Mouse (Mus musculus) heart, embryonic 13.5 days (tissue): ENCODE results near the gene Fgd1. TPM values are rescaled to one million over a fixed set of nuclear protein-coding genes. Genes with fewer than 3 reads are reported as not detected.

Source experiments
- ATAC-seq: fragments of 200-750 bp; cut with Nextera tagmentation; 2 replicates; pipeline ENCODE4 v1.8.0; 2017; ENCODE audit warnings: moderate TSS enrichment; ENCODE audit not compliant: insufficient number of reproducible peaks, low FRiP score, low TSS enrichment; ENCODE audit errors: extremely low read depth
- H3K27ac ChIP-seq: fragments of 300-500 bp; sonication (generic); replicated peaks from 2 replicates; pipeline ENCODE4 v1.5.1; 2015; ENCODE audit warnings: moderate library complexity, mild to moderate bottlenecking, inconsistent platforms
- H3K27me3 ChIP-seq: fragments of 300-500 bp; sonication (generic); replicated peaks from 2 replicates; pipeline ENCODE4 v1.6.1; 2015; ENCODE audit warnings: mild to moderate bottlenecking, inconsistent platforms
- H3K36me3 ChIP-seq: fragments of 300-500 bp; sonication (generic); 2 replicates; pipeline ENCODE4 v1.6.1; 2015; ENCODE audit warnings: mild to moderate bottlenecking, inconsistent platforms
- H3K4me1 ChIP-seq: fragments of 300-500 bp; sonication (generic); 2 replicates; pipeline ENCODE4 v1.6.1; 2015; ENCODE audit warnings: inconsistent platforms
- H3K4me2 ChIP-seq: fragments of 300-500 bp; sonication (generic); 2 replicates; pipeline ENCODE4 v1.6.1; 2015; ENCODE audit warnings: inconsistent platforms, mild to moderate bottlenecking, moderate library complexity
- H3K4me3 ChIP-seq: fragments of 300-500 bp; sonication (generic); 2 replicates; pipeline ENCODE4 v1.5.1; 2015; ENCODE audit warnings: moderate library complexity, mild to moderate bottlenecking, inconsistent platforms
- H3K9ac ChIP-seq: fragments of 300-500 bp; sonication (generic); 2 replicates; pipeline ENCODE4 v1.6.1; 2015; ENCODE audit warnings: inconsistent platforms, mild to moderate bottlenecking, moderate library complexity
- H3K9me3 ChIP-seq: fragments of 300-500 bp; sonication (generic); 2 replicates; pipeline ENCODE4 v1.6.1; 2016; ENCODE audit warnings: inconsistent platforms
- WGBS: fragments of 180-500 bp; shearing (Covaris S2); methylation state at CpG from one replicate; pipeline ENCODE4 v1.1.7; 2015; ENCODE audit warnings: mixed read lengths; 5-methylcytosine and 5-hydroxymethylcytosine counted together
- polyA plus RNA-seq: library from polyadenylated mRNA; unstranded; fragments of >200 nt; fragmentation: Nextera tagmentation; extraction: Ambion mirVana; gene quantifications from 2 replicates; pipeline ENCODE4 v1.2.1, GENCODE M21; 2015

The Fgd1 gene
- polyA plus RNA-seq, 1 experiment from 2014 or later: 6.9 TPM

DNA sequence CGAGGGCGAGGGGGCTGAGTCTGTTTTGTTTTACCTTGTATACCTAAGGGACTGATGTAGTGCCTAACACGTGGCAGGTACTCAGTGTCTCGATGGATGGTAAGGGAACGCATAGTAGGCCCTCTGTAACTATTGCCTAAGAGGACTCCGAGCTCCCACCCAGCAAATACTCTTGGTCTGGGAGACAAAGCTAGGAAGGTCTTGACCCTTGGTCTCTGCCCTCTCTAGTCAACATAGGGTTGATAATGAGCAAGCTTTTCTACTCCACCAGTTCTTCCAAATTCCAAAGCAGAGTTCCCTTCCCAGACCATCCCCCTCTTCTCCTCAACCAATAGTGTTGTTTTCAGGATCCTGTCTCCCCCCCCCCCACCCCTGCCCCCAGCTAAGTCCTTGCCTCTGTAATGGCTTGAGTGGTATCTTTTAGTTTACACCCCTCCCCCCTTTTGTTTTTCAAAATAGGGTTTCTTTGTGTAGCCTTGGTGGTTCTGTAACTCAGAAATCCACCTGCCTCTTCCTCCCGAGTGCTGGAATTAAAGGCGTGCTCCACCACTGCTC is 3.8 kb downstream of the Fgd1 start:
- H3K27me3 ChIP-seq: no peaks in the 10 kb centered on the region
- H3K4me1 ChIP-seq: peaks cover 41% of the 10 kb centered on the region
- peak overlapping the region; percentile 76 for H3K4me2 ChIP-seq
- no peak overlapping the region for H3K27ac ChIP-seq
- 64% methylated on average over 8 of the region's 8 CpGs for WGBS
- H3K4me3 ChIP-seq: no peak overlapping the region
- H3K36me3 ChIP-seq: no peaks in the 10 kb centered on the region
- no peak for ATAC-seq
- no peak overlapping the region for H3K9ac ChIP-seq
- no peaks in the 10 kb centered on the region for H3K9me3 ChIP-seq

DNA sequence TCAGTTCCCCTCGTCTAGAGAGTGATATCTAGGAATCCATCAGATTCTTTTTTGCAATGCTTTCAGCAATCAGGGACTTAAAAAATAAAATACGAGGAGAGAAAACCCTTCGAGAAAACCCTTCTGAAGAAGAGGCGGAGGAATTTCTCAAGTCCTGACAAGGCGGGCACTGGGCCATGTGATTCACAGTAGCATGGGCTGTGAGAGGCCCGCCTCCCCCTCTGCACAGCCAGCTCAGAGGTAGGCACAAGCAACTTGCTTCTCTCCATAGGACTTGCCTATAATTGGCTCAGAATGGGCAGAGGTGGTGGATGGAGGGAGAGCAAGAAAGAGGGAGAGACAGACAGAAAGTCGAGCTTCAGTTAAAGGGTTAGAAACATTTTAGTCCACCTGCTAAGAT is 4.4 kb downstream of the Fgd1 start:
- H3K27me3 ChIP-seq: no peaks in the 10 kb centered on the region
- WGBS: 62% methylated on average over 7 of the region's 7 CpGs
- H3K9me3 ChIP-seq: no peaks in the 10 kb centered on the region
- H3K36me3 ChIP-seq: no peaks in the 10 kb centered on the region
- H3K4me2 ChIP-seq: no peak overlapping the region
- no peak overlapping the region for H3K9ac ChIP-seq
- H3K4me1 ChIP-seq: peaks cover 47% of the 10 kb centered on the region
- H3K4me3 ChIP-seq: no peak overlapping the region
- no peak overlapping the region for H3K27ac ChIP-seq
- ATAC-seq: no peak

DNA sequence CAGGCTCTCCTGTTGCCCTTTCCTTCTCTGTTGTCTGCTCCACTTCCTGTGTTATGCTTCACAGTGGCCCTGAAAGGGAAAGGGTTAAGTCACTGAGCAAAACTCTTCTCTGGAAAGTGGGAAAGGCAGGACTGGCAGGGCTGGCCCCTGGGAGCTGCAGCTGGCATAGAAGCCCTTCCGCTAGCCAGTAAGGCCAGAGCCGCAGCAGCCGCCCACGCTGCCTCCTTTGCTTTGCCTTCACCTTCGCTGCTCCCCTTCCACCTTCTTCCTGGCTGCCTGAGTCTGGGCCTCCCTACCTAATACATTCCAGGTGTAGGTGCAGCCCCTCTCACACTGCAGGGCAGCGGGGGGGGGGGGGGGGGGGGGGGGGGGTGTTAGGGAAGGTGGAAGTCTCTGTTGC is 8.5 kb downstream of the Fgd1 start:
- Histone ChIP-seq H3K4me3 (no peak overlapping the region), H3K27me3 (0 out of 2 replicates have a peak, but pooled peaks cover 3% of the 10 kb centered on the region), H3K27ac (peak overlapping the region; percentile 59), H3K9ac (no peak overlapping the region), H3K4me2 (peak overlapping the region; percentile 33), H3K4me1 (peaks cover 38% of the 10 kb centered on the region), H3K9me3 (no peaks in the 10 kb centered on the region), H3K36me3 (no peaks in the 10 kb centered on the region)
- 65% methylated on average over 5 of the region's 6 CpGs for WGBS
- ATAC-seq: no peak

DNA sequence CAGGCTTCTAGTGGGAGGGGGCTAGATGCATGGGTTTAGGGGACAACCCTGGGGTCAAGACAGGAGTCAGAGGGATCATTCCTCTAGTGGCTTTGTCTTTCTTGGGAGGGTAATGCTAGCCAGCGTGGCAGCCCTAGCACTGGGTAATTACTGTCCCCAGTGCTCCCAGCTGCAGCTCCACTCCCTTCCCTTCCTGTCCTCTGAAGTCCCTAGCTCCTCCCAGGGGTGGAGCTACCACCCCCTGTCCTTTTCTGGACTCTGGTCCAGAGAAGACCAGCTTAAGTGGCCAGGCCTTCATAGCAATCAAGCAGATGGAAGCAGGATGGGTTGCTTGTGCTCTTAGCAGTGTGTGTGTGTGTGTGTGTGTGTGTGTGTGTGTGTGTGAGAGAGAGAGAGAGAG is 9.6 kb downstream of the Fgd1 start:
- H3K4me3 ChIP-seq: no peak overlapping the region
- no peaks in the 10 kb centered on the region for H3K36me3 ChIP-seq
- no peak overlapping the region for H3K9ac ChIP-seq
- WGBS: 7% methylated on average over 1 of the region's 1 CpGs
- 0 out of 2 replicates have a peak, but pooled peaks cover 3% of the 10 kb centered on the region for H3K27me3 ChIP-seq
- no peak overlapping the region for H3K4me2 ChIP-seq
- no peaks in the 10 kb centered on the region for H3K9me3 ChIP-seq
- peaks cover 30% of the 10 kb centered on the region for H3K4me1 ChIP-seq
- H3K27ac ChIP-seq: 0 out of 2 replicates have a peak overlapping the region, but pooled peaks have one; percentile 24
- ATAC-seq: no peak

DNA sequence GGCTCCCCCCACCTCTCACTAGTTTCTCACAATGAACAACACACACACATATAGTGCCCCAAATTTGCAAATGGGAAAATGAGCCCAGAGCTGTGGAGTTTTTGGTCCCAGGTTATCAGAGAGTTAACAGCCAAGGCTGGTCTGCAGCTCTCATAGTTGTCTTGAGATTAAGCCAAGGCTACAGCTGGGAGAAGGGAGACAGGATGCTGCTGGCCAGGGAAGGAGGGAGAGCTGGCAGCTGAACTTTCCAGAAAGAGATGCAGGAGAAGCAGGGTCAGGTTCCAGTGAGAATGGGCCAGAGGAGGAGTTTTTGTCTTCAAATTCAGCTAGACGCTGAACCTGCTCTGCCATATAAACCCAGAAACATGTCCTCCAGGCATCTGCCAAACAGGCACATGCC is 13.4 kb downstream of the Fgd1 start:
- no peaks in the 10 kb centered on the region for H3K36me3 ChIP-seq
- 88% methylated on average over 1 of the region's 1 CpGs for WGBS
- H3K4me1 ChIP-seq: peaks cover 12% of the 10 kb centered on the region
- H3K27me3 ChIP-seq: 0 out of 2 replicates have a peak, but pooled peaks cover 3% of the 10 kb centered on the region
- no peaks in the 10 kb centered on the region for H3K9me3 ChIP-seq
- H3K9ac ChIP-seq: no peak overlapping the region
- no peak overlapping the region for H3K27ac ChIP-seq
- H3K4me3 ChIP-seq: no peak overlapping the region
- no peak for ATAC-seq
- no peak overlapping the region for H3K4me2 ChIP-seq

DNA sequence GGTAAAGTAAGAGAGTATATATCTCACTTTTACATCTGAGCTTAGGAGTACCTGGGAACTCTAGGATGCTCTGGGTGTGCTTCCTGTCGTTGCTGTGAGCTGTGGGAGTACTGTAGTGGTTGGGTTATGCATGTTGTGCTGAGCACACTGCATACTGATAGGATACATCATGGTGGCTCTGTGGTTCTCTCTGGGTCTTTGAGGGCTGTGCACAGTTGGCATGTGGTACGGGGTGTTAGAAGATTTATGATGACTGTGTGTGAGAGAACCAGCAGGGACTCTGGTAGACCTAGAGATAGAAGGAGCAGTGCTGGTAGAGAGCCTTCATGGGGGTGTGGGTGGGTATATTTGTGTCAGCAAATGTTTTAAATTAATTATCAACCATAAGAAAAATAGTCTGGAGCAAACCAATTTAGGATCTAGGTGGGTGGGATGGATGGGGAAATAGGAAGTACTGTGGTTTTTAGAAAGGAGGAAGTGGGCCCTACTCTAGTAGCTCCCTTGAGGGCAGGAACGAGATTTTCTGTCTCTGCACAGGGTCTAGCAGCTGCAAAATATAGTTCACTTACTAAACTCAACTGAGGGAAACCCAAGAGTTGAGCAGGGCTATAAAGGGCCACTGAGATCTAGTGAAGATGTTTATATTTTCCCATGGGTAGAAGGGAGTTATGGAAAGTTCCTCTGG is 15.8 kb downstream of the Fgd1 start:
- no peak overlapping the region for H3K4me2 ChIP-seq

DNA sequence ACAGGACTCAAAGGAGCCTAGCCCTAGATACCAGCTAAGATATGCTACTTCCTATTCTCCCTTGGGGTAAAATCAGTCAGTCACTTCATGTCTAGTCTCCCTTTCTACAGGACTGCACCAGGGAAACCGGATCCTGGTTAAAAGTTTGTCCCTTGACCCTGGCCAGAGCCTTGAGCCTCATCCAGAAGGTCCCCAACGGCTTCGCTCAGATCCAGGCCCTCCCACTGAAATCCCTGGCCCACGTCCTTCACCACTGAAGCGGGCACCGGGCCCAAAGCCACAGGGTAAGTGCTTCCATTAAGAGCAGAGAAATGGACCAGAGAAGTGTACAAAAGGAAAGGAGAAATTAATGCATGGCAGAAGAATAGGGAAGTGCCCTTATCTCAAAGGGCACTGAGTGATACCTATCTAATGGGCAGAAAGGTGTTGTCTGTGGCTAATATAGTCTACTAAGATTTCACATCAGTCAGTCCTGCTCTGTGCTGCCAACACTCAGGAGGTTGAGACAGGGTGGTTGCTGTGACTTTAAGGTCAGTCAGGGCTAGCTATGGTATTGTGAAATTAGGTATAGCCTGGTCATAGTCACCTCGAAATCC is 20.2 kb downstream of the Fgd1 start:
- ATAC-seq: no peak
- Histone ChIP-seq H3K9me3 (no peaks in the 10 kb centered on the region), H3K4me1 (no peaks in the 10 kb centered on the region), H3K4me3 (no peak overlapping the region), H3K27me3 (no peaks in the 10 kb centered on the region), H3K36me3 (peaks cover 37% of the 10 kb centered on the region), H3K27ac (no peak overlapping the region), H3K4me2 (no peak overlapping the region), H3K9ac (no peak overlapping the region)
- WGBS: 77% methylated on average over 7 of the region's 7 CpGs

More for the DNA sequence above, 15.8 kb downstream of the Fgd1 start:
- Histone ChIP-seq H3K36me3 (peaks cover 6% of the 10 kb centered on the region; the same call in 1 of the 2 replicates), H3K4me3 (no peak overlapping the region), H3K27me3 (0 out of 2 replicates have a peak, but pooled peaks cover 3% of the 10 kb centered on the region), H3K9ac (no peak overlapping the region), H3K4me1 (no peaks in the 10 kb centered on the region), H3K27ac (no peak overlapping the region), H3K9me3 (no peaks in the 10 kb centered on the region)
- 64% methylated on average over 3 of the region's 3 CpGs for WGBS
- no peak for ATAC-seq

DNA sequence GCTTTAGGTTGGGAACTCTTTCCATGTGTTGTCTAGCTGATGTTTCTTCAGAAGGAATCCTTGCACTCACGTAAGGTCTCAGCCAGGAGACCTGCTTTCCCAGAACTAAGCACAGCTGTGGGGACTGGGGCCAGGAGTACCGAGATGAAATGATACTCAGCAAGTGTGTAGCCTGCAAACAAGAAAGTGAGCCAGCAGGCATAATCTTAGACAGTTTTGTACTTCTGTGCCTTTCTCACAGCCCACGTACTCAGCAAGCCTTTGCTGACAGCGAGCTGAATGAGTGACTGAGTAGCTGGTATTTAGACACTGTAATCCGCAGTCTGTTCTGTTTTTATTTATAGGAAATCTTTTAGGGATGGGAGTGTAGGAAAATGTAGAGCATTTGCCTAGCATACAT is 21.9 kb downstream of the Fgd1 start:
- 82% methylated on average over 5 of the region's 5 CpGs for WGBS
- no peak for ATAC-seq
- H3K9me3 ChIP-seq: no peaks in the 10 kb centered on the region
- H3K36me3 ChIP-seq: peaks cover 53% of the 10 kb centered on the region
- no peak overlapping the region for H3K27ac ChIP-seq
- H3K4me1 ChIP-seq: no peaks in the 10 kb centered on the region
- no peak overlapping the region for H3K9ac ChIP-seq
- H3K27me3 ChIP-seq: no peaks in the 10 kb centered on the region
- no peak overlapping the region for H3K4me2 ChIP-seq
- H3K4me3 ChIP-seq: no peak overlapping the region

DNA sequence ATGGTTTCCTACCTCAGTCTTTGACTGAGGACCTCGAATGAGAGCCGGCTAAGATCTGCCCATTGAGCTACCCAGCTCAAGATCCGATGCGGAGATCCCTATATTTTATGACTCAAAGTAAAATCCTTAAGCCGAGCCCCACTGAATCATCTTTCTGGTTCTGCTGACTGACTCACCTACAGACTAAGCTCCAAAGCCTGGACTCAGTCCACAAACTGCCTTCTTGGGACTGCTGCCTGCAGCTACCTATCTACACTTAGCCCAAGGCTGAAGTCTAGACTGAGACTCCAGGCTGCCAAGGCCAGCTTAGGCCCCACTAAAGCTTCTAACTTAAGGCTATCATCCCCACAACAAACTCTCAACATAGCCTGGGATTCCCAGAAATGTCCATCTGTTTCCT is 30.1 kb downstream of the Fgd1 start:
- ATAC-seq: no peak
- 85% methylated on average over 5 of the region's 5 CpGs for WGBS
- peaks cover 78% of the 10 kb centered on the region for H3K36me3 ChIP-seq

DNA sequence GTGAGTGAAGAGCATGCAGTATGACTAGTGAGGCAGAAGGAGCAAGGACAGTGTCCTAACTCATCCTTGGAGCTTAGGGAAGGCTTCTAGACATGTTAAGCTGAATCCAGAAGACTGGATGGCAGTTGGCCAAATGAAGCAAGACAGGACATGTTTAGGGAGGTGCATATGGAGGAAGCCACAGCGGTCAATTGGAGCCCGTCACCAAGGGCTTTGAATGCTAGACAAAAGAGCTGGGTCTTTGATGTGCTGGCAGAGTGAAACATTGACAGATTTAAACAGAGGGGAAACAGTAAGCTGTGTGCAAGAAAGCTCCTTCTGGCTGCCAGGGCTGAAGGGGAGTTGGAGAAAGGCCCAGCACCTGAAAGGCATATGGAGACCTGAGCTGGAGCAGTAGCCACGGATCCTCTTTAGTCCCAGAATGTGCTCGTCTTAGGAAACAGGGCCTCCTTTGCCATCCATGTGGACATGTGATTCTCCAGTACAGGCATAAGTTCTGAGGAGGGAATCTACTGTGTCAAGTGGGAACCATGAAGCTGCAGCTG is 31.1 kb downstream of the Fgd1 start:
- Histone ChIP-seq H3K4me3 (no peak overlapping the region), H3K4me1 (no peaks in the 10 kb centered on the region), H3K27me3 (no peaks in the 10 kb centered on the region), H3K27ac (no peak overlapping the region), H3K9me3 (no peaks in the 10 kb centered on the region), H3K4me2 (no peak overlapping the region), H3K36me3 (peaks cover 73% of the 10 kb centered on the region), H3K9ac (no peak overlapping the region)
- 82% methylated on average over 4 of the region's 4 CpGs for WGBS
- ATAC-seq: no peak

More for the DNA sequence above, 30.1 kb downstream of the Fgd1 start:
- Histone ChIP-seq H3K4me2 (no peak overlapping the region), H3K4me3 (no peak overlapping the region), H3K4me1 (no peaks in the 10 kb centered on the region), H3K27ac (no peak overlapping the region), H3K27me3 (no peaks in the 10 kb centered on the region), H3K9ac (no peak overlapping the region), H3K9me3 (no peaks in the 10 kb centered on the region)

DNA sequence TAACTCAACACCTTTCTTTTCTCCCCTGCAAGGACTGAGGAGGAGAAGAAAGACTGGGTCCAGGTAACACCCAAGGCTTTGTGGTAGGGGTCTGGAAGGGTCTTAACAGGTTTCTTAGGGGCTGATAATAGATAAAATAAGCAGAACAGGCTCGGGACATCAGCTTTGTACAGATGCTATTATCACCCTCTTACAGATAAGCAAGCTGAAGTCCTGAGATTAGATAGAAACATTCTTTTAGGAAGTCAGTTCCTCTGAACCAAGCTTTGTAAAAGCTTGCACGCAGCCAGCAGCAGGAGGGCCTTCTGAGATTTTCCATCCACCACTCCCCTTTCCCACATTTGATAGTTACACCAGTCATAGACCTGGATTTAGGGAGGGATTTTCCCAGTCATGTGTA is 39.6 kb downstream of the Fgd1 start:
- Histone ChIP-seq H3K27me3 (no peaks in the 10 kb centered on the region), H3K36me3 (peaks cover 69% of the 10 kb centered on the region), H3K4me3 (no peak overlapping the region), H3K9me3 (no peaks in the 10 kb centered on the region), H3K9ac (no peak overlapping the region), H3K27ac (no peak overlapping the region), H3K4me2 (no peak overlapping the region), H3K4me1 (no peaks in the 10 kb centered on the region)
- 28% methylated on average over 2 of the region's 2 CpGs for WGBS
- ATAC-seq: no peak
